In genomic region chr1:106351512-106351911, GRCm38 (mm10) we compare ENCODE assay signal across 23 mouse cellular contexts.
DNase-seq lines count a peak whose midpoint lies in the region; ATAC-seq lines count a peak whose summit lies in the region.
"Had no signal": no experiment of that assay in that cellular context is flagged by ENCODE, and none has a peak within 500 bp of the region (broad histone marks: within the 10 kb centered on the region; RNA-seq: fewer than 3 reads in every experiment).

No protein-coding gene starts in this region.

- ATAC-seq in inflammation-experienced regulatory T-cells, adult 6 months: no peak
- no peak for ATAC-seq in cerebellum, adult (ENCODE audit: insufficient number of reproducible peaks, low FRiP score, low TSS enrichment)
- ATAC-seq in frontal cortex, adult (ENCODE audit: low TSS enrichment): no peak
- ATAC-seq: forebrain, postnatal 0 days; intestine, embryonic 15.5 days had no signal

- DNase-seq in embryo, embryonic 10 days (ENCODE audit: low spot score): peak; percentile 35
- no peak for DNase-seq in embryo, embryonic 9.5 days (ENCODE audit: extremely low spot score)
- DNase-seq in A20 (ENCODE audit: low read depth, low spot score) (peak; percentile 66), MN1 (ENCODE audit: low spot score) (peak; percentile 23)
- peak; percentile 69 for DNase-seq in induced T-regulatory cell, adult 2 months (ENCODE audit: low read depth)
- DNase-seq: adrenal gland, postnatal 10 days; cerebellum, adult 11 months; cerebellum, adult 9-11 months; forebrain, postnatal 0 days; gastrocnemius, postnatal 25 days; heart, adult 18-20 months; heart, postnatal 4 days; kidney, postnatal 4 days; layer of hippocampus, postnatal 36 days; left cerebral cortex, postnatal 4 days; liver; lung, adult 2 months; lung, postnatal 10 days; thymus, postnatal 4 days had no signal
